8 mouse cellular contexts compared by ENCODE assay signal in the genomic region with DNA sequence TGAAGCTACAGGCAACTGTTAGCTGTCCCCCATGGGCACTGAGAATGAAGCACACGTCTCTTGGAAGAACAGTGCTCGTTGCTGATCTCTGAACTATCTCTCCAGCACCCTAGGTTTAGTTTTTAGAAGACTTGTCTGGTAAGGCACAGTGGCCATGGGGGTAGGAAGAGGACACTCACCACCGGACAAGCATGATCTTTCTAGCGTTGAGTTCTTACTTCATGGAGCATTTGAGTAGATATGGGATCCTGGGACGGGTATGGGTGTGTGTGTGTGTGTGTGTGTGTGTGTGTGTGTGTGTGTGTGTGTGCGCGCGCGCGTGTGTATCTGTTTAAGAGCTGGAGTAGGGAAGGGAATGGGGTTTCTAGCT. TPM values are rescaled to one million over a fixed set of nuclear protein-coding genes. Genes with fewer than 3 reads are reported as not detected.
DNase-seq lines count a peak whose midpoint lies in the region; ATAC-seq lines count a peak whose summit lies in the region.

A gene (minus strand): TSS at position 170 of the 370 bp plus-strand sequence.

- WGBS in neural tube, embryonic 11.5 days, result 70% methylated on average over 10 of the region's 10 CpGs
- 66% methylated on average over 10 of the region's 10 CpGs for WGBS in midbrain, embryonic 16.5 days

- peak within 1 kb of the TSS; percentile 99 for H3K4me2 ChIP-seq in neural tube, embryonic 11.5 days (ENCODE audit: low read depth)
- peak within 1 kb of the TSS; percentile 97 for H3K4me2 ChIP-seq in midbrain, embryonic 16.5 days (ENCODE audit: low read length)

- peaks cover 24% of the 10 kb centered on the region for H3K27me3 ChIP-seq in neural tube, embryonic 11.5 days (ENCODE audit: control insufficient read depth, insufficient read depth, low read length)
- H3K27me3 ChIP-seq in midbrain, embryonic 16.5 days (ENCODE audit: control insufficient read depth, insufficient read depth, low read depth, low read length), result no peaks in the 10 kb centered on the region

- peak within 1 kb of the TSS; percentile 74 for H3K4me3 ChIP-seq in neural tube, embryonic 11.5 days (ENCODE audit: low read depth, low read length)
- H3K4me3 ChIP-seq in midbrain, embryonic 16.5 days (ENCODE audit: low read depth, low read length), result peak within 1 kb of the TSS; percentile 81

- H3K9me3 ChIP-seq in neural tube, embryonic 11.5 days (ENCODE audit: control insufficient read depth, low read length), result no peaks in the 10 kb centered on the region
- no peaks in the 10 kb centered on the region for H3K9me3 ChIP-seq in midbrain, embryonic 16.5 days (replicated peaks; ENCODE audit: control insufficient read depth, low read length, poor library complexity, severe bottlenecking)

- H3K27ac ChIP-seq in neural tube, embryonic 11.5 days (ENCODE audit: low read depth, low read length), result peak within 1 kb of the TSS; percentile 50; the same call in 1 of the 2 replicates
- peak within 1 kb of the TSS; percentile 96 for H3K27ac ChIP-seq in midbrain, embryonic 16.5 days (ENCODE audit: low read length)

- no peak for DNase-seq in adrenal gland, adult 18-20 months (ENCODE audit: low spot score in 2 of 2)
- no peak for DNase-seq in adrenal gland, adult (ENCODE audit: inconsistent age in 2 of 2, low spot score in 1 of 2)
- DNase-seq in neural tube, embryonic 11.5 days (ENCODE audit: low spot score), result no peak
- DNase-seq in neural tube, embryonic 10.5 days (ENCODE audit: extremely low spot score, low spot score), result no peak
- DNase-seq in layer of hippocampus, postnatal 10 days (ENCODE audit: low spot score in 2 of 2), result no peak
- DNase-seq in thymus, postnatal 0 days (ENCODE audit: low spot score), result no peak
- no peak for DNase-seq in right cerebral cortex, postnatal 10 days (ENCODE audit: low spot score in 2 of 2)

- peak within 1 kb of the TSS; percentile 32 for H3K9ac ChIP-seq in neural tube, embryonic 11.5 days (ENCODE audit: low read length)
- peak within 1 kb of the TSS; percentile 36 for H3K9ac ChIP-seq in midbrain, embryonic 16.5 days (ENCODE audit: low read depth, low read length)

- no peak for ATAC-seq in neural tube, embryonic 11.5 days (ENCODE audit: insufficient read depth, low FRiP score, low TSS enrichment)
- ATAC-seq in midbrain, embryonic 16.5 days, result no peak

- H3K36me3 ChIP-seq in neural tube, embryonic 11.5 days (ENCODE audit: control insufficient read depth, insufficient read depth, low read length), result peaks cover 6% of the 10 kb centered on the region
- peaks cover 17% of the 10 kb centered on the region; the same call in 1 of the 2 replicates for H3K36me3 ChIP-seq in midbrain, embryonic 16.5 days (ENCODE audit: control insufficient read depth, insufficient read depth, low read length)

- peaks cover 34% of the 10 kb centered on the region for H3K4me1 ChIP-seq in neural tube, embryonic 11.5 days (ENCODE audit: control insufficient read depth, insufficient read depth, low read length)
- H3K4me1 ChIP-seq in midbrain, embryonic 16.5 days (ENCODE audit: control insufficient read depth, insufficient read depth, low read length), result peaks cover 34% of the 10 kb centered on the region

RNA-seq across cellular contexts. Expression of the gene that starts here (rescaled TPM):
- 100 to 1,000 TPM; 129 to 266 TPM for total RNA-seq in adrenal gland, adult 18-20 months (2021)
- 11.1 and 11.3 TPM in 2 replicates for polyA plus RNA-seq in neural tube, embryonic 11.5 days (2014; fragmentation: Nextera tagmentation; extraction: Ambion mirVana)
- 100 to 1,000 TPM; 360 to 374 TPM for total RNA-seq in layer of hippocampus, postnatal 10 days (2021)
- 70.3 and 81.6 TPM in 2 replicates for polyA plus RNA-seq in midbrain, embryonic 16.5 days (2015; fragmentation: Nextera tagmentation; extraction: Ambion mirVana)
- 3.5 and 4.3 TPM in 2 replicates for polyA plus RNA-seq in thymus, postnatal 0 days (2015; fragmentation: Nextera tagmentation; extraction: Ambion mirVana)
